In the genomic region with DNA sequence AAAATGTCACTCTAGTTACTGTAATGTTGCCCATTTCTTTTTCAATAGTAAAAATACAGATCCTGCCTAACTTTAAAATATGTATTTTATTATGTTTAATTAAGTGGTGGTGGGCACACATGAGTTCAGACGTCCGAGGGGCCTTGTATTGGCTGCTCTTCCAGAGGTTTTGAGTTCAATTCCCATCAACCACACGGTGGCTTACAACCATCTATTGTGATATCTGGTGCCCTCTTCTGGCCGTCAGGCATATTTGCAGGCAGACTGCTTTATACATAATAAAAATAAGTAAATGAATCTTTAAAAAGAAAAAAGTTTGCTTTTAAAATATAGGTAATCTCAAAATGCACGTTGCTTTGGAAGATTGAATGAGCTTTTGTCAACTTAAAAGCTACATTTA, we compare ENCODE assay signal across 12 mouse cellular contexts. TPM values are rescaled to one million over a fixed set of nuclear protein-coding genes. Genes with fewer than 3 reads are reported as not detected.
DNase-seq lines count a peak whose midpoint lies in the region; ATAC-seq lines count a peak whose summit lies in the region.
"Had no signal": no experiment of that assay in that cellular context is flagged by ENCODE, and none has a peak within 500 bp of the region (broad histone marks: within the 10 kb centered on the region; RNA-seq: fewer than 3 reads in every experiment).

No protein-coding gene starts in this region.

- DNase-seq in hindbrain, embryonic 11.5 days (ENCODE audit: low spot score), result peak; percentile 30
- DNase-seq in thymus, postnatal 14 days, result peak; percentile 32
- DNase-seq in thymus, postnatal 25 days, result no peak
- DNase-seq in c-Kit-positive CD71-negative TER-119-negative erythroid progenitor cells, embryonic 14.5 days (ENCODE audit: low read depth), result peak; percentile 39
- peak; percentile 45 for DNase-seq in thymus, postnatal 4 days
- no peak for DNase-seq in adrenal gland, postnatal 10 days
- DNase-seq in cerebellum, postnatal 25 days, result no peak
- DNase-seq: cerebellum, postnatal 14 days; kidney, postnatal 25 days had no signal

- no peak overlapping the region for H3K4me2 ChIP-seq in hindbrain, embryonic 11.5 days (replicated peaks; ENCODE audit: low read depth, low read length)
- no peak overlapping the region for H3K4me2 ChIP-seq in hindbrain, embryonic 13.5 days
- H3K4me2 ChIP-seq: midbrain, embryonic 11.5 days had no signal

- no peak overlapping the region for H3K9ac ChIP-seq in hindbrain, embryonic 11.5 days (ENCODE audit: low read depth, low read length)
- no peak overlapping the region for H3K9ac ChIP-seq in hindbrain, embryonic 13.5 days

- no peak overlapping the region for H3K27ac ChIP-seq in hindbrain, embryonic 11.5 days (ENCODE audit: low read depth, low read length)
- H3K27ac ChIP-seq in hindbrain, embryonic 13.5 days, result no peak overlapping the region

- H3K4me3 ChIP-seq in hindbrain, embryonic 11.5 days (ENCODE audit: low read depth, low read length), result no peak overlapping the region
- H3K4me3 ChIP-seq in hindbrain, embryonic 13.5 days, result no peak overlapping the region

- WGBS in hindbrain, embryonic 11.5 days, result 52% methylated on average over 5 of the region's 5 CpGs
- WGBS in hindbrain, embryonic 13.5 days, result 52% methylated on average over 5 of the region's 5 CpGs

- ATAC-seq in hindbrain, embryonic 11.5 days (ENCODE audit: low FRiP score), result no peak
- ATAC-seq in hindbrain, embryonic 13.5 days (ENCODE audit: low FRiP score), result no peak
- ATAC-seq: activated CD4-positive, CD25-positive, alpha-beta regulatory T cell, adult 4 months had no signal

- no peaks in the 10 kb centered on the region for H3K27me3 ChIP-seq in hindbrain, embryonic 11.5 days (ENCODE audit: control insufficient read depth, insufficient read depth, low read length)
- no peaks in the 10 kb centered on the region for H3K27me3 ChIP-seq in hindbrain, embryonic 13.5 days

- H3K36me3 ChIP-seq in hindbrain, embryonic 11.5 days (ENCODE audit: control insufficient read depth, insufficient read depth, low read length), result no peaks in the 10 kb centered on the region
- H3K36me3 ChIP-seq in hindbrain, embryonic 13.5 days, result no peaks in the 10 kb centered on the region

- H3K4me1 ChIP-seq in hindbrain, embryonic 11.5 days (replicated peaks; ENCODE audit: control insufficient read depth, insufficient read depth, low read length), result no peaks in the 10 kb centered on the region
- no peaks in the 10 kb centered on the region for H3K4me1 ChIP-seq in hindbrain, embryonic 13.5 days (replicated peaks)

- H3K9me3 ChIP-seq in hindbrain, embryonic 11.5 days (ENCODE audit: control insufficient read depth, low read length), result no peaks in the 10 kb centered on the region
- no peaks in the 10 kb centered on the region for H3K9me3 ChIP-seq in hindbrain, embryonic 13.5 days

RNA-seq across cellular contexts. Expression of a gene that starts 55.0 kb away (rescaled TPM):
- 149 and 150 TPM in 2 replicates for polyA plus RNA-seq in hindbrain, embryonic 11.5 days (2014; fragmentation: Nextera tagmentation; extraction: Ambion mirVana)
- 151 and 157 TPM in 2 replicates for polyA plus RNA-seq in hindbrain, embryonic 13.5 days (2015; fragmentation: Nextera tagmentation; extraction: Ambion mirVana)
- 10 to 100 TPM; 46.1 to 56.6 TPM for total RNA-seq in adrenal gland, postnatal 10 days (2021)

Comparison
In these comparisons a context has a peak if more than half of its experiments do, and no peak if none do; other contexts are left out.
1. DNase-seq: peak in hindbrain, embryonic 11.5 days (single experiment), thymus, postnatal 14 days (single experiment), c-Kit-positive CD71-negative TER-119-negative erythroid progenitor cells, embryonic 14.5 days (single experiment) and thymus, postnatal 4 days (single experiment); none in thymus, postnatal 25 days (single experiment), adrenal gland, postnatal 10 days (single experiment) and cerebellum, postnatal 25 days (0 of 2).